Mouse (Mus musculus) bone marrow, adult 2 months (tissue): ENCODE results near the gene Pip5k1a. TPM values are rescaled to one million over a fixed set of nuclear protein-coding genes. Genes with fewer than 3 reads are reported as not detected.
"Not testable (repeated sequence)": the region's sequence is repeated elsewhere in the genome, so short reads cannot be mapped to it uniquely, and the experiment has no call there.

ENCODE experiments used
- H3K27ac ChIP-seq: fragments of 200-500 bp; 2 replicates; pipeline ENCODE4 v1.5.1; 2012; ENCODE audit warnings: low read depth, mild to moderate bottlenecking, control low read depth, inconsistent platforms, low read length; ENCODE audit not compliant: control insufficient read depth, poor library complexity, insufficient read depth
- H3K4me1 ChIP-seq: fragments of 200-500 bp; 2 replicates; pipeline ENCODE4 v1.6.1; 2011; ENCODE audit warnings: low read length; ENCODE audit not compliant: control insufficient read depth, insufficient read depth
- H3K4me3 ChIP-seq: fragments of 200-500 bp; replicated peaks from 2 replicates; pipeline ENCODE3; 2011; ENCODE audit warnings: mild to moderate bottlenecking, low read depth, low read length, control low read depth; ENCODE audit not compliant: control insufficient read depth
- CTCF ChIP-seq: fragments of 200-500 bp; IDR thresholded peaks from 2 replicates; pipeline ENCODE4 v1.5.1; 2011; ENCODE audit warnings: low read length, control low read depth; ENCODE audit not compliant: control insufficient read depth, insufficient read depth
- POLR2A ChIP-seq: fragments of 200-500 bp; IDR thresholded peaks from 2 replicates; pipeline ENCODE4 v1.6.1; 2011; ENCODE audit warnings: low read depth, mild to moderate bottlenecking, control low read depth, low read length, borderline replicate concordance; ENCODE audit not compliant: control insufficient read depth
- WGBS: fragments of 180-500 bp; shearing (Covaris S2); methylation state at CpG from one replicate; pipeline ENCODE4 v1.1.7; 2018; 5-methylcytosine and 5-hydroxymethylcytosine counted together
- polyA plus RNA-seq: library from polyadenylated mRNA; stranded (reverse); fragments of >200 nt; gene quantifications from 2 replicates; pipeline ENCODE4 v1.2.4, GENCODE M21; 2011; ENCODE audit warnings: low replicate concordance; ENCODE audit not compliant: missing spikeins, insufficient read depth, insufficient read length

Gene Pip5k1a
- polyA plus RNA-seq, 1 experiment: 38.8 TPM

DNA sequence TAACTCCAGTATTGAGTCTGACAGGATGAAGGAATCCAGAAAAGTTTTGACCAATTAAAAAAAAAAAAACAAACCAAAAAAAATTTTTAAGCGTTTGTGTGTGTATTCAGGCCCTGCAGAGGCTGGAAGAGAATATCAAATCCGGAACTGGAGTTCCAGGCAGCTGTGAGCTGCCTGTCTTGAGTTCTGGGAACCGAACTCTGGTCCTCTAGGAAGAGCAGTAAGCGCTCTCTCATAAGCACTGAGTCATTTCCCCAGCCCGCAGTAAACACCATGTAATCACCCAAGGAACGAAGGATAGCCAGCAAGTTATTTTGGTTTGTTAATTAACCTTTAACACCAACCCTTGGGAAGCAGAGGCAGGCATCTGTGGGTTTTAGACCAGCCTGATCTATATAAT lies 63.5 kb downstream of the Pip5k1a start:
- H3K4me3 ChIP-seq: no peak overlapping the region
- peak overlapping the region; percentile 65; the same call in 1 of the 2 replicates for H3K27ac ChIP-seq
- 34% methylated on average over 6 of the region's 6 CpGs for WGBS
- TF ChIP-seq CTCF (no peak), POLR2A (no peak)
- H3K4me1 ChIP-seq: peaks cover 3% of the 10 kb centered on the region; the same call in 1 of the 2 replicates

- H3K4me3 ChIP-seq: peak overlapping the region; percentile 95
- no peak for TF ChIP-seq POLR2A
- no peak for TF ChIP-seq CTCF
- H3K4me1 ChIP-seq: peaks cover 2% of the 10 kb centered on the region; the same call in 1 of the 2 replicates
- peak overlapping the region; percentile 75; the same call in 1 of the 2 replicates for H3K27ac ChIP-seq
- WGBS: 2% methylated on average over 7 of the region's 7 CpGs
Observed at GRCm38 (mm10) chr3:95042838-95043229, 63.9 kb downstream of the Pip5k1a start.

GRCm38 (mm10) chr3:95042166-95042837 lies 64.4 kb downstream of the Pip5k1a start, which contains the start of gene Psmd4:
Gene Psmd4, minus strand, starts transcription at chr3:95042614.
- TF ChIP-seq POLR2A (peak; percentile 84), CTCF (no peak)
- H3K4me3 ChIP-seq: peak within 1 kb of the TSS; percentile 95
- under 1% methylated on average over 36 of the region's 36 CpGs for WGBS
- peaks cover 2% of the 10 kb centered on the region; the same call in 1 of the 2 replicates for H3K4me1 ChIP-seq
- peak within 1 kb of the TSS; percentile 75 for H3K27ac ChIP-seq

DNA sequence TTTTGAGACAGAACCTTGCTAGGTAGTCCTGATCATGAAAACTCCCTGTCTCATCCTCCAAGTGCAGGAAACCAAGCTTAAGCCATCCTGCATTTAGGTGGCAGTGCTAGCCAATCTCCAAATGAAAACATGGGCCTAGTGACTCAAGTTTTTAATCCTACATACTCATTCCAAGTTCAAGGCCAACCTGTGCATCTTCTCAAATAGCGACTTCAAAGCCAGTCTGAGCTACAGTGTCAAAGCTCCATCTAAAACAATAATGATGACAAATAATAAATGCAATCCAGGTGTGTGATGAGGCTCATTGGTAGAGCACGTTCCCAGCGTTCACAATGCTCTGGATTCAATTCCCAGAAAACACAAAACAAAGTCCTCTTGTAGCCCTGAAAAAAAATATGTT lies 65.1 kb downstream of the Pip5k1a start:
- Histone ChIP-seq H3K4me3 (peak overlapping the region; percentile 24), H3K4me1 (peaks cover 2% of the 10 kb centered on the region; the same call in 1 of the 2 replicates), H3K27ac (no peak overlapping the region)
- TF ChIP-seq POLR2A: no peak
- no peak for TF ChIP-seq CTCF
- 16% methylated on average over 3 of the region's 3 CpGs for WGBS

DNA sequence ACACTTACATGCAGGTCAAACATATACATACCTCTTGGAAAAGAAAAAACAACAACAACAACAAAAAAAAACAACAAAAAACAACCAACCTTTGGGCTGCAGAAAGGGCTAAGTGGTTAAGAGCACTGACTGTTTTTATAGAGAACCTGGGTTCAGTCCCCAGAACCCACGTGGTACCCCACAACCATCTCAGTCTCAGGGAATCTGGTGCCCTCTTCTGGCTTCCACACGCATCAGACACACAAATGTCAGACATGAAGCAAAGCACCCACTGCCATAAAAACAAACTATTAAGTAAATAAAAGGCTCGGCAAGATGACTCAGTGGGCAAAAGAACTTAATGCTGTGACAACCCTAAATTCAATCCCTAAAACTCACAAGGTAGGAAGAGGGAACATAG lies 76.8 kb downstream of the Pip5k1a start:
- WGBS: 41% methylated on average over 3 of the region's 3 CpGs
- H3K4me1 ChIP-seq: peaks cover 3% of the 10 kb centered on the region
- no peak overlapping the region for H3K27ac ChIP-seq
- no peak overlapping the region for H3K4me3 ChIP-seq
- TF ChIP-seq CTCF (peak; percentile 14; the same call in 1 of the 2 replicates), POLR2A (no peak)

DNA sequence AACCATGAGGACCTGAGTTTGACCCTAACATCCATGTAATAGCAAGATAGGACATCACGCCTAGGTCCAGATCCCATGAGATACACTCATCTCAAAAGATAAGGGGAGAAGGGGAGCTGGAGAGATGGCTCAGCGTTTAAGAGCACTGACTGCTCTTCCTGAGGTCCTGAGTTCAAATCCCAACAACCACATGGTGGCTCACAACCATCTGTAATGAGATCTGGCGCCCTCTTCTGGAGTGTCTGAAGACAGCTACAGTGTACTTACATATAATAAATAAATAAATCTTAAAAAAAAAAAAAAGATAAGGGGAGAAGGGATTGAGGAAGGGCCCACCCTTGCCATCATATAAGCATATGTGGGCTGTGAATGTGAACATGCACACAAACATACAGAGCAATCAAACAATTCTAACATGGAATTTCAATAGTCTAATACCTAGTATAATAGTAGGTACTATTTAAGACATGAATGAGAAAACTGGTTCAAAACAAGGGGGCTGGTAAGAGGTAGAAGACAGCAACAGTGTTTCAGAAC lies 77.4 kb downstream of the Pip5k1a start:
- H3K27ac ChIP-seq, H3K4me1 ChIP-seq, H3K4me3 ChIP-seq: not testable (repeated sequence)
- WGBS: 61% methylated on average over 3 of the region's 3 CpGs

DNA sequence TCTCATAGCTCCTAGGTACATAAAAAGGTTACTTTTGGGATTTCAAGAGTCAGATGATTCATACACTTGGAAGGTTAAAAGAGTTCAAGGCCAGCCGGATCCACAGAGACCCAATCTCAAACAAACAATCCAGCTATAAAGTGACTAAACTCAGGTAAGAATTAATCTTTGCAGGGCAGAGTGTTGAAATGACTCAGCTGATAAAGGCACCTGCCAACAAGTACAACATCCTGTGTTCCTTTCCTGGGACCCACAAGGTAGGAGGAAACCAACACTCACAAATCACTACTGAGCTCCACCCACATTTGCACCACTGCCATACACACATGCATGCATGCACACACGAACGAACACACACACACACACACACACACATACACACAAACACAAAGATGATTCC lies 78.1 kb downstream of the Pip5k1a start:
- Histone ChIP-seq H3K4me3 (no peak overlapping the region), H3K4me1 (peaks cover 3% of the 10 kb centered on the region), H3K27ac (no peak overlapping the region)
- TF ChIP-seq POLR2A: no peak
- TF ChIP-seq CTCF: no peak
- 44% methylated on average over 3 of the region's 3 CpGs for WGBS

- no peak overlapping the region for H3K4me3 ChIP-seq
- 7% methylated on average over 5 of the region's 5 CpGs for WGBS
- peaks cover 3% of the 10 kb centered on the region for H3K4me1 ChIP-seq
- H3K27ac ChIP-seq: no peak overlapping the region
- TF ChIP-seq CTCF: no peak
- no peak for TF ChIP-seq POLR2A
Observed at GRCm38 (mm10) chr3:95027701-95028100, 79.0 kb downstream of the Pip5k1a start.

DNA sequence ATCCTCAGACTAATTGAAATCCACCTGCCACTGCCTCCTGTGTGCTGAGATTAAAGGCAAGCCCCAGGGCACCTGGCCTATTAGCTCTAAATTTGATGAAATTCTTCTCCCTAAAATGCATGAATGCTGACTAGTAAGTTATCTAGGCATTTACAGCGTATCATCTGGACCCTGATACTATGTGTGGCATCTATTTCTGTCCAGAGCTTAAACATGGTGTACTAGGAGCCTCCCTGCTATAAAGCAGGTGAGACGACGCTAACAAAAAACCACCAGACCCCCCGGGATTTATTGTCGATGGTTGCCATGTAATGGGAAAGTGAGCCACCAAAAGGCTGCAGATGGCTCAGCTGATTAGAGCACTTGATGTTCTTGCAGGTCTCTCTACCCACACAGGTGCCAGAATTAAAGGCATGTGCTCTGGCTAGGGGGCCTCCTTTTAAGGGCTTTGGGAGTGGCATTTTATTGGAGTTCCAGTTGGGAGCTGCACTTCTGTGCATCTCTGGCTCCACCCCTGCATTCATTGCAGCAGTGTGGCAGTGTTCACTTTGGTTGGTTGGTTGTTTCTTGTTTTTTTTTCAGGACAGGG lies 79.6 kb downstream of the Pip5k1a start:
- H3K27ac ChIP-seq: no peak overlapping the region
- WGBS: 32% methylated on average over 5 of the region's 5 CpGs
- TF ChIP-seq CTCF (no peak), POLR2A (no peak)
- peaks cover 3% of the 10 kb centered on the region for H3K4me1 ChIP-seq
- no peak overlapping the region for H3K4me3 ChIP-seq
